Mouse (Mus musculus) liver, embryonic 18 days (tissue): Measurements from ENCODE around the gene Ttc21a. TPM values are rescaled to one million over a fixed set of nuclear protein-coding genes. Genes with fewer than 3 reads are reported as not detected.

ENCODE experiments used
- polyA plus RNA-seq: library from polyadenylated mRNA; depleted of rRNA; stranded (reverse); fragments of >200 nt; gene quantifications from 2 replicates; pipeline ENCODE4 v1.2.3, GENCODE M21; 2012; rRNA removed

Ttc21a gene
- 0.24 and 0.37 TPM in 2 replicates for polyA plus RNA-seq

GRCm38 (mm10) chr9:119937005-119937773 is at the start of gene Ttc21a, which contains the start of gene Gorasp1:
Ttc21a (plus strand) TSS chr9:119937606.
Gorasp1 (minus strand) TSS chr9:119937565.

GRCm38 (mm10) chr9:119894339-119895009 is 42.9 kb upstream of the Ttc21a start, which contains the start of gene Wdr48:
Wdr48 (plus strand) TSS chr9:119894878.

GRCm38 (mm10) chr9:119984536-119985011 is 47.2 kb downstream of the Ttc21a start, which contains the start of gene Csrnp1:
Csrnp1 (minus strand) TSS chr9:119984658.

Other genes starting within 250 kb of the Ttc21a start
- 0.09 and 0.10 TPM in 2 replicates for gene Scn10a, start 218.3 kb upstream of the Ttc21a start, polyA plus RNA-seq
- under 0.01 and 0.01 TPM in 2 replicates for gene Scn11a, start 112.2 kb upstream of the Ttc21a start, polyA plus RNA-seq
- 13.9 and 15.6 TPM in 2 replicates for gene Wdr48, start 42.7 kb upstream of the Ttc21a start, polyA plus RNA-seq
- gene Gorasp1, start within 50 bp of the Ttc21a start, polyA plus RNA-seq: 6.6 and 8.4 TPM in 2 replicates
- gene Csrnp1, start 47.1 kb downstream of the Ttc21a start, polyA plus RNA-seq: 10.8 and 14.8 TPM in 2 replicates
- gene Xirp1, start 86.0 kb downstream of the Ttc21a start, polyA plus RNA-seq: 0.02 TPM in 2 replicates
- 1.3 and 2.2 TPM in 2 replicates for gene Cx3cr1, start 132.3 kb downstream of the Ttc21a start, polyA plus RNA-seq
- gene Ccr8, start 154.5 kb downstream of the Ttc21a start, polyA plus RNA-seq: not detected in 2 replicates
- 49.3 and 56.4 TPM in 2 replicates for gene Slc25a38, start 172.8 kb downstream of the Ttc21a start, polyA plus RNA-seq
- gene Rpsa, start 190.1 kb downstream of the Ttc21a start, polyA plus RNA-seq: 1,276 and 1,383 TPM in 2 replicates
- gene Mobp, start 212.1 kb downstream of the Ttc21a start, polyA plus RNA-seq: not detected in 2 replicates